Mouse (Mus musculus) T-cell, adult 2 months (primary cell): ENCODE measurements around the gene Gm20538.

ENCODE experiments used
- DNase-seq: peaks from one replicate; pipeline ENCODE4 v3.0.0; 2022; ENCODE audit warnings: low spot score

Gm20538 gene

DNA sequence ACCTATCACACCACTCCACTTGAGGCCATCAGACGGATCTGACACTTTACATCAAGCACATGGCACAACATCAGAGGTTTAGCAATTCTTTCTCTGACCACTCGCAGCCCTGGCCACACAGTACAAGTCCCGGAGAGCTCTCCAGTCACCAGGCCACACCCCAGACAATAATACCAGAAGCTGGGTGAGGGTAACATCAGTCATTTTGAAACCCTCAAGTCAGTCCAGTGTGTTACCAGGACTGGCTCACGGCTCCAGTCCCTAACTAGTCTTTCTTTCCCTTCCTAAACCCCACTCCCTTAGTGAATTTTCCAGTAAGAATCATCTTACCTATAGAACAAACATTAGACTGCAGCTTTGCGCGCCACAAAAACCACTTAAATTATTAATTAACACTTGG lies 22.6 kb downstream of the Gm20538 start:
- DNase-seq, result no peak

GRCm38 (mm10) chr19:44525551-44526205 lies 27.0 kb downstream of the Gm20538 start:
- DNase-seq, result no peak

DNA sequence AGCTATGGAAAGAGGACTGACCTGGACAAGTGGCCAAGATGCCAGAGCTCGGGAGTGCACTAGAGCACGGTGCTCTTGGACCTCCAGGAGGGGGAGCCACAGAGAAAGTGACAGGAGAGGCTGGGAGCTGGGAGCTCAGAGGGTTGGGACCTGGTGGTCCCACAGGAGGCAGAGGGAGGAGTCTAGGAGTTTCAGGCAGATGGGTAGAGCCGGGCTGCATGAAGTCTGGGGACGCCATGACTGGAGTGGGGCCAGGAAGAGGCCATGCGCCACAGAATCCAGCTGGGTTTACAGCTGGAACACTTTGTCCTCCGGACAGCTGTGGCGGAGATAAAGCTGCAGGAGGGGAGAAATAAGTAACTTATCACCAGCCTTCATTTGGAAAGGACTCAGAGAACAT lies 33.5 kb downstream of the Gm20538 start:
- DNase-seq, result no peak

GRCm38 (mm10) chr19:44517996-44518768 lies 34.4 kb downstream of the Gm20538 start:
- DNase-seq, result no peak

GRCm38 (mm10) chr19:44515769-44516168 lies 36.9 kb downstream of the Gm20538 start:
- DNase-seq, result no peak

DNA sequence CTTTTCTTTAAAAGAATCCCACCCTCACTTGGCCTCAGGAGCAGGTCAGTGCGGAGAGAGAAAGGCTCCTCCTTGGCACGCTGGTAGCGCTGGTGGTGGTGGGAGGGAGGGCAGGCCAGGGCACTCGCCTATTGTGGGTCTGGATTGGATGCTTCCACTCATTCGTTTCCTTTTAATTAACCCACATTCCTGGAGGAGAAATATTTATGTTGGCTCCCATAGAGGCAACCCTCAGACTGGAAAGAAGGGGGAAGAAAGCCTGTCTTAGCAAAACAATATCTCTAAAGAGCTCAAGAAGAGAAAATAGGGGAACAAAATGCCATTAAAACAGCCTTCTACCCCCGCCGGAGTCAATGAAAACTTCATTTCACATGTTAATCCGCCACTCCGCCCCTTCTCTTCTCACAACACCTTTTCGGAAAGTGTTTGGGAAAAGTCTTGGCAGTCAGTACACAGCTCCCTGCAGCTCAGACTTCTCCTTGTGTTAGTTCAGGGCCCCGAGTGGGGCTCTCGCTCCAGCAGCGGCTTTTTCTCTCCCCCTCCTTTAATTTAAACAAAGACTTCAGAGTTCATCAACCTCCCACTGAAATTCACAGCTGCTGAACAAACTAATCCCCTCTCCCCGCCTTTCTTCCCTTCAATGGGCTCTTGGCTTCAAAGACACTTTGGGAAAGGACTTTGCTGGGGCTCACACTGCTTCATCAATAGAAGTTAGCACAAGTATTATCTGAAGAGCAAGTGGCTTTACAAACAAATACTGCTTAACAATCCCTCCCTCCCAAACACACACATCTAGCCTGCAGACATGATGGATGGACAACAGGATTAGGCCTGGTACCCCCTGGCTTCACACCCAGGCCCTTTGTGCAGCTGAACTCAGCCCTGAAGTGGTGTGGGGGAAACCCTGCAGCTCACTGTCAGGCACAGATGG lies 37.8 kb downstream of the Gm20538 start:
- DNase-seq, result no peak

DNA sequence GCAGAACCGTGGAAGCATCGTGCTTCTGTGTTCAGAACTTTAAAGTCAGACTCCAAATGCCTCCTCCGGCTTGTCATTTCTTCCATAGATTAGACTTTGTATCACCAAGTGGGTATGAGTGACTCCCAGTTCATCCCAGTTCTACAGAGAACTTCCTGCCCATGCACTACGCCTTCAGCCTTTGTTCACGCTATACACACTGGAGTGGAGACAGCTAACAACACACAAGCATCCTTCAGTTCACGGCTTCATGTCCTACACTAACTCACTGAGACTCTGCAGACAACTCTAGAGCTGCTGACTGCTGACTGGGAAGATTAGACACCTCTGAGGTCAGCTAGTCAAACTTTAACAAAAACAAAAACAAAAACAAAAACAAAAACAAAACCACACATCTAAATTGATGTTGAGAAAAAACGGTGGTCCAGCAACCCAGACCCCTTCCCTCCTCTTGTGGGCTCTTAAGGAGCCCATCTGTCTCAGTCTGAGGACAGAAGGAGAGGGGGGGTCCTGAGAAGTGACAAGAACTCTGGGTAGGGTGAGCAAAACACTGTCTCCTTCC lies 38.6 kb downstream of the Gm20538 start:
- DNase-seq, result no peak

DNA sequence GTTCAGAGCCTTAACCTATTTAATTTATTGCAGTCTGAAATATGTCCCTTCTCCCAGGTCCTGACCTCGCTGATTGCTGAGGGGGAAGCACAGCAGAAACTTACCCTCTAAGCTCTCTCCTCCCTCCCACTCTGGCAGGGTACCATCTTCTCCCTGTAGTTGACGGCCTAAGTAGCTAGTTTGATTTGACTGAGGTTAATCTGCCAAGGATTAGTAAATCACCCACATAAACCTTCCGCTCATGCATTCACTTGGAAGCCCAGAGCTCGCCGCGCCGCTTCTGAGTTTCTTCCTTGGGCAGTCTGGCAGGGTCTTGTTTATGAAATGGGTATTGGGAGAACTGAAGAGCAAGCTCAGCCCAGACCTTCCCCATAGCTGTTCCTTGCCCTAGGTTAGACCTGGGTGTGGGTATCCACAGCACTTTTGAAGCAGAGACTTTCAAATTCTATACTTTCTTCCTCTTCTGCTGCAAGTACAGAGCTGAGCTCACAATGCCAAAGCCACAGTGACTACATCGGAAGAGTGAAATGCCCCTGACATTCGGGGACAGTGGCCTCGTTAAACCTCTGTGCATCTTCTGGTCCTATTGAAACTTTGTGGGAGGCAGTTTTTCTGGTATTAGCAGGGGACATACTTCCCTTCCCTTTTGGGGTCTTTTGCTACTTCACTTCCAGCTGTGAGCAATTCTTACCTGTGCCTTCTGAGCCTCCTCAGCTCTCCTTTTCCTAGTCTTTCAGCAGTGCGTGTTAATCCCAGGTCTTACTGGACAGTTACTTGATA lies 39.4 kb downstream of the Gm20538 start:
- no peak for DNase-seq

DNA sequence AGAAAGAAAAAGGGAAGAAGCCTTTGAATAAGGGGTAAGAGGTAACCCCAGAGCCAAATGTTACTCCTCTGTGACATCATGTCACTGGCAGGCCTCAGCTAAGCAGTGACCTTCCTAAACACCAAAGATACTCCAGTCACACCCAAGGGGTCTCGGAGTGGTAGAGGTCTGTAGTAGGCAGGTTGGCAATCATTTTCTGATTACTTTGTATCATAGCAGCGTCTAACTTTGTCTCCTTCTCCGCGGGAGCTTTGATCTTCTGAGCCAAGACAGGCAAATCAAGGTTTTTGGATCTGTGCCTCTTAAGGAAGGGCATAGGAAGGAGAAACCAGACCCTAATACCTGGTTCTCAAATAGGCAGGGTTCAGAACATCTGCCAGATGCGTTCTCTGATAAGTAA lies 40.0 kb downstream of the Gm20538 start:
- DNase-seq, result no peak

DNA sequence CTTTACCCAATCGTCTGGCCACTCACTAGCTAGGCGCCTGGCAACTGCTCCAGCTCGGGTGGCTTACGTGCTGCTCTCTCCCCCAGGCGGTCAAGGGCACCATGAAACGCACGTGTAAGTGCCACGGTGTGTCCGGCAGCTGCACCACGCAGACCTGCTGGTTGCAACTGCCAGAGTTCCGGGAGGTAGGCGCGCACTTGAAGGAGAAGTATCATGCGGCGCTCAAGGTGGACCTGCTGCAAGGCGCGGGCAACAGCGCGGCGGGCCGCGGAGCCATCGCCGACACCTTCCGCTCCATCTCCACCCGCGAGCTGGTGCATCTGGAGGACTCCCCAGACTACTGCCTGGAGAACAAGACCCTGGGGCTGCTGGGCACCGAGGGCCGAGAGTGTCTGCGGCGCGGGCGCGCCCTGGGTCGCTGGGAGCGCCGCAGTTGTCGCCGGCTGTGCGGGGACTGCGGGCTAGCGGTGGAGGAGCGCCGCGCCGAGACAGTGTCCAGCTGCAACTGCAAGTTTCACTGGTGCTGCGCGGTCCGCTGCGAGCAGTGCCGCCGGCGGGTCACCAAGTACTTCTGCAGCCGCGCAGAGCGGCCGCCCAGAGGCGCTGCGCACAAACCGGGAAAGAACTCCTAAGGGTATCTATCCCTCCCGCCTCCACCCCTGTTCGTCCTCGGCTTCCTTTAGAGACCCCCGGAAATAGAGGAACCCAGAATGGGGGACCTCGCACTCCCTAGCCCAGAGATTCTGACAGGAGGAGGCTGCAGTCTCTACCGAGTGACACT lies 41.0 kb downstream of the Gm20538 start:
- DNase-seq, result no peak

- peak; percentile 6 for DNase-seq
Observed at GRCm38 (mm10) chr19:44510534-44511175, 42.0 kb downstream of the Gm20538 start.

DNA sequence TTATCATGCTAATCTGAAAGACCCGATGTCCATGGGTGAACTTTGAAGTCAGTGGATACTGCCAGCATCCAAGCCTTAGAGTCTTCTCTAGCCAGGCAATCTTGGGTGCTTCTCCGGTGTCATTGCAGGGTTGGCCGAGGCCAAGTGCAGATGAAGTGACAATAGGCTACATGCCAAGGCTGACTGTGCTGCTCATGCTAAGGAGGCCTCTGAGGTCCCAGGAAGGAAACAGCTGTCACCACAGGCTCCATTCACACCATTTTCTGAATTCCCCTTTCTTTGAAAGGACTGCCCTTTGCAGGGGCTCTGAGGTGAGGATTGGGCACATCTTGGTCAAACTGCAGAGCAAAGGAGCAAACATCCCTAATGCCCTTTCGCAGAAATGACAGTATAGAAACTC lies 49.9 kb downstream of the Gm20538 start:
- DNase-seq, result no peak

GRCm38 (mm10) chr19:44501925-44502324 lies 50.7 kb downstream of the Gm20538 start:
- no peak for DNase-seq

DNA sequence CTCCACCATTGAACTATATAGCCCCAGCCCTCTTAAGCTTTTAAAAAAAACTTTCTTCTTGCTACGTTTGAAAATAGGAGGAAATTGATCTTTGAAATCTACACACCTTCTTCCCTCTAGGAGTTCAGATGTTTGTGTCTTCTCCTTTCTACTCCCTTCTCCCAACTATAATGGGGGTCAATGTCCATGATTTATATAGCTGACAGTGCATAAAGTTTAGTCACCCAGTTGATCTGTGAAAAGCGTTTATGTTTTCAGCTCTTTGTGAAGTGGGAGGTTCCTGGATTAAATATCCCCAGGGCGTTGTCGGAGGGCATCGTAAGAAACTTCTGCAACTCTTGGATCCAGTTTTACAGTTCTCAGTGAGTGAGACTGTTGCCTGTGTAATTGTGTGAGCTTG lies 52.4 kb downstream of the Gm20538 start:
- no peak for DNase-seq

GRCm38 (mm10) chr19:44498936-44499335 lies 53.7 kb downstream of the Gm20538 start:
- DNase-seq, result no peak

DNA sequence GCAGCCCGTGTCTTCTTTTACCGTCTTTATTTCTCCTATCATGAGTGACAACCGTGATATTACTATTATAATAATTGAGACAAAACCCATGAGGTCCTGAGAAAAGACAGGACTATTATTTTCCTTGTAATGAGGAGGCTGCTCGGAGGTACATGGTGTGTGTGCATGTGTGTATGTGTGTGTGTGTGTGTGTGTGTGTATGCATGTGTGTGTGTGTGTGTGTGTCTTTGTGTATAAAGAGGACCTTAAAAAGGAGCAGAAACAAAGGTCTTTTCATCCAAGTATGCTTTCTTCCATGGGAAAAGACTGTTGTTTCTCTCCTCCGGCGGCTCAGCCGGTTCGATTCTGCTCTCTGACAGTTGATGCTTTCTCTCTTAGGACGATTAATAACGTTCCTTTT lies 55.7 kb downstream of the Gm20538 start:
- DNase-seq, result no peak

DNA sequence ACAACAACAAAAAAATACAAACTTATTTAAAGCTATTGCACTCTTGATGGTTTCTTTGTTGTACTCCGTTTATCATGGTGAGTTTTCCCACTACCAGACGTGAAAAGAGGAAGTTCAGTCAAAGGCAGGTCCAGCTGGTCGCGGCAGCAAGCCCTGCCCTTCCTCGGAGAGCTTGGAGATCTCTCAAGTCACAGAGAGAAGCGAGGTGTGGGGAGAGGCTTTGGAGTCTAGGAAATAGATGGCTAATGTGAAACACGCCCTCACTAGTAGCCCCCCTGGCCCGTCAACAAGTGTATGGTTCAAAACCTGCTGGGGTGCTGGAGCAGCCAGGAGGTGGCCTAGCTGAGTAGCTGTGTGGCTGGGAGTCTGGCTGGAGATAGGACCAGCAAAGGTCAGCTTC lies 56.1 kb downstream of the Gm20538 start:
- DNase-seq, result no peak
